Mouse (Mus musculus) 416B (cell line): ENCODE results near the gene Arhgap28.
"Not testable (repeated sequence)": the region's sequence is repeated elsewhere in the genome, so short reads cannot be mapped to it uniquely, and the experiment has no call there.

ENCODE experiments used
- DNase-seq: peaks from one replicate; pipeline ENCODE4 v3.0.0; 2011; ENCODE audit warnings: low read depth

The Arhgap28 gene

DNA sequence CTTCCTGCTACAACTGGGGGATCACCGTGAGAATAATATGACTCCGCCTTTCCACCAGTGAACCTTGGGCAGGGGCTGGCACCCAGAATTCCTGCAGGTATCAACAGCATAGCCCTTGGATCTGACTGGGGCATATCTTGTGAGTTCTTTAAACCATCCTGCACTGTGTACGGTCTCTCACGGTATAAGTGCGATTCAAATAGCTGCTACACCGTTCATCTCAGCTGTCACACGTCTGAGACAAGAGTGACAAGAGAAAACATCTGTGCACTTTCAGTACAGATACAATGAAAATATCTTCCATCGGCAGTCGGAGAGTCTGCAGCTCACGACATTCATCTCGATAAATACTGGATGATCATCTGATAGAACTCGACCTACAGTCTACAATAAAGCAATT, 126.3 kb downstream of the Arhgap28 start:
- no peak for DNase-seq

DNA sequence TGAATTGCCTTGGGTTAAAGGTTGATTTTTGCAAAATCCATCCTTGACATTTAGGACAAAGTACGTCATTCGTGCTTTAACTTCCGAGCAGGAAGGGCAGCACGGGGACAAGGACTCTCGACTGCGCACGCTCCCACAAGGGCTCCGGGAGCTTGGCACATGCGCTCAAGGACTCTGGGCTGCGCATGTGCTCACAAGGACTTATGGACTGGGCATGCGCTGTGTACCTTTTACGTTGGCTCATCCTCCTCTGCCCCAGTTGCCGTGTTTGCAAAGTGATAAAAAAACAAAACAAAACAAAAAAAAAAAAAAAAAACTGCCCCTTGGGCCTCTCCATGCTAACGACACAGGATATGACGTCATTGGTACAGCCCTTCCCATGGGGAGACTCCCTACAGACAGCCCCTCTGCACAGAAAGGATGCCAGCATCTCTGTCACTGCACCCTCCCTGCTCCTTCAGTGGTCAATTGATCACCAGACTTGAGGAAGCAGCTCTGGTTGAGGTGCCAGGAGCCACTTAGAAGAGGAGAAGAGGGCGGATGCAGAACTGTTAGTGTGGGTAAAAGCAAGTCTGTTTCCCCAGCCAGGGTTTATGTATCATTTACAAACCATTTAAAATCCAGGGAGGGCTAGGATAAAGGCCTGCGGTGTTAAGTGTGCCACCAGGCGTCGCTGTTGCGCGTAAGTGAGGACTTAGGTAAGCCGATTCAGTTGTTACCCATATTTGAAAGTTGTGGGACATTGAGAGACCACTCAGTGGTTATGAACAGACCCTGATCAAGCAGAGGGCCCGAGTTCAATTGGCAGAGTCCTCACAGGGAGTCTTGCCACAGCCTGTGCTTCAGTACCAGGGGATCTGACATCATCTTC, 134.0 kb downstream of the Arhgap28 start:
- DNase-seq = no peak

DNA sequence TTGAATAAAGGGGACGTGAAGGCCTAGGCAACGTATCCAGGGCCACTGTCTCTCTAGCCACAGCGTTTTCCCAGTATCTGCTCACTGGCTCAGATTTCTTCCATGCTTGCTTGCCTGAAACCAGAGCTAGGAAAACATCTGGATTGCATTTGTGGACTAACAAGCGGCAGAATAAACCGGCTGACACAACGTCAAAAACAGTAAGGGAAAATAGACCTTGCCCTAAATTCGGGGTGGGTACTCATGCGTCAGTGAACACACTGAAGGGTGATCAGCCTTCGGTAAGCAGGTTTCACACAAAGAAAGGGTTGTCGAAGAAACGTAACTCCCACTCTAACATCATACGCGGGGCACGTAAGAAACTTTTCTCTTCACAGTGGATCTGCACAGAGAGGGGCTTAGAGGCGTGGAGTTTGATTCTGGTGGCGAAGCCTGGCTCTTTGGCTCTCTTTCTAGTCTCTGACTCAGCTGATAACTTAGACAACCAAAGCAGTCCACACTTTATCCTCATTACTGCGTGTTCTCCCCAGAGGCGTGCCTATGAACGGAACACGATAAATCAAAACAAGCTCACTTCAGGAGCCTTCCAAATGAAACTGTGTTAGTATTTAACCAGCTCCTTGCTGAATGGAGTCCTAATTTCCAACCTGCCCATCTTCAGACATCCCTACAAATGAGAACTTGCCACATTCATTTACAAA, 137.2 kb downstream of the Arhgap28 start:
- no peak for DNase-seq

DNA sequence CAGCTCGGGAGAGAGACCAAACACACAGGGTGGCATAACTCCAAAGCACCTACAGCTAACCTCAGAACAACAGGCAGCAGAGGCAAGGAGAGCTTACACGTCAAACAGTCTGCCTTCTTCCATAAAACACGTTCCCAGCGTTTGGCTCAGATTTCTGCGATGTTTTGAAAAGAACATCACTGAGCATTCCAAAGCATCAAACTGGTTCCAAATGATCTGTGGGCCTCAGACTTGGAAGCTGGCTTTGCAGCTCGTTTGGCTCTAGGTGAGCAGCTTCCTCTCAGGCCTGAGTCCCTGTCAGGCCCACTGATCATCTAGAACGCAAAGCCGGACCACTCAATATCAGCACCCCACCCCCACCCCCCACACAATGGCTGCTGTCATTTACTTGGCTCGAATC, 137.9 kb downstream of the Arhgap28 start:
- DNase-seq = no peak

DNA sequence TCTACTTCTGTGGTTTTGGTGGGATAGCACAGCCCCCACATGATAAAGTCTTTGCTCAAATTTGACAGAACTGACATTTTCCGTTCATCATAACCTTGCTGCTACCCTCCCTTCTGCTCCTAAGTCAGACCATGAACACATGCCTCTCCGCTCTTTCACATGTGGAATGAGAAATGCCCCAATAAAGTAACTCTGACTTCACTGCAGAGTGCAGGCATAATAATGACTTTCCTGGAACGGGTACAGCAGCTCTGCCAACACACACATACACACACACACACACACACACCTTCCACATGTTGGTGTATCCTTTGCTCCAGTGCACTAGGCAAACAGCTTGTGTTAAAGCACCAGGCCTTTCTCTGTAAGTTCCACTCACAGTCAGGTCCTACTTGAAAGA, 139.0 kb downstream of the Arhgap28 start:
- DNase-seq = no peak

DNA sequence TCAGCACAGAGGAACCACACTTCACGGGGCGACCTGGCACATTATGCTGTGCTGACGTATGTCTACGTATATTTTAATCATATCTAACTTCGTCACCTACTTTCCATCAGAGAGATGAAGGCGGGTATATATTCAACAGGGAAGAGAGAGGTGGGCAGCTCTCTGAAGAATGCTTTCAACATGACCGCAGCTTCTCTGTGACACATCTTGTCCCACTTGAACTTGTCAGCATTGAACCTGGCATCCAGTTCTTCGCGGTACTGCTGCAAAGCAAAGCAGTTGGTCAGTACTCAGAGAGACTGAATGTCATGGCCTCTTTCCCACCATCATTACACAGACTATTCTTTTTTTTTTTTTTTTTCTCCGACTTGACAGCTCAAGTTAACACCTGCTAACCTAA, 139.6 kb downstream of the Arhgap28 start:
- DNase-seq = no peak

DNA sequence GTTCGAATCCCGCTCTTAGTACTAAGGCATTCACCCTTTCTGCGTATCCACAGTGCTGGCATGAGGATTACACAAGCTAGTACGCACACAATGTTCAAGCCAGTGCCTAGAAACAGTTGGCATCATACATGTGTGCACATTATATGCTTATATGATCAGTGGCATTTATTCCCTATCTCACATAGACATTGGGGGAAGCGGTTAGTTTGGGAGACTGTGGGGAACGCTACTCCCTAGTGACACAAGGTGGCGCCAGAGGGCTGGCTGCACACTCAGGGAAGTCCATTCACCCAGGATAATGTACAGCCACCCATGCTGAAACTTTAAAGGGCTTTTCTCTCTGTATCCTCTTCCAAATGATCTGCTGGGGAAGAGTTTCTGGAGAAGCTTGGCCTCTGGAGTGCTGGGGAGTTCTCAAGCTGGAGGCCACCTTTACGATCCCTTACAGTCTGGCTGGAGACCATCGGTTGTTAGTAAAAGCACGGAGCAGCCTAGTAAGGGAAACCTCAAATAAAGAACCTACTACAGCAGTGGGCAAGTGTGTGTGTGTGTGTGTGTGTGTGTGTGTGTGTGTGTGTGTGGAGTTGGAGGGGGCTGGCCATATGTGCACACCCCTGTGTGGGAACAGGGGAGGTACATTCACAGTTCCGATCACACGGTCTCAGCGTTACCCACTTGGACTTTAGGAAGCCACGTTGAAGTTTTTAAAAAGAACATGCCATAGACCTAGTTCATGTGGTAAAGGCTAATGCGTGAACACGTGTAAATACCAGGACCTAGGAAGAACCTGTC, 142.0 kb downstream of the Arhgap28 start:
- peak; percentile 6 for DNase-seq

DNA sequence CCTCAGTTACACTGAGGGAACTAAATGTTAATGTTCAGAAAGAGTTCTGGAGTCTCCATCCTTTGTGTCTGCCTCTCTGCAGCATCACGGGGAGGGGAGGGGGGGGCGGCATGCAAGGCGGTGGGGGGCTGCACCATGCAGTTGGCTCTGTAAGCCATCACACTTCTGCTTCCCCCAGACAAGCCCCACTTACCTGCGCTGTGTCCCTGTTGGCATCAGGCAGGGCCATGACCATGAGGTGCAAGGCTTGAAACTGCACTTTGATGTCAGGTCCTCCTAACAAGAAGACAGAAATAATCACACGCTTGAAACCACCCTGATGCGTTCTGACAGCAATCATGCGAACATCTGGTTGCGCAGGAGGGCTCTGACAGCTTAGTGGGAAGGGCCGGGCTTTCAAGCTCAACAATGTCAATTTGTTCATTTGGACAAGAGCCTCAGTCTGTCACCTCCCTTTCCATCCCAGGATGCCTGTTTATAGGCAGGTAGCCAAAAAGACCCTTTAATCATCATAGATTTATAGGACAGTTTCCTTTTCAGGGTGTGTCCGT, 142.8 kb downstream of the Arhgap28 start:
- no peak for DNase-seq

DNA sequence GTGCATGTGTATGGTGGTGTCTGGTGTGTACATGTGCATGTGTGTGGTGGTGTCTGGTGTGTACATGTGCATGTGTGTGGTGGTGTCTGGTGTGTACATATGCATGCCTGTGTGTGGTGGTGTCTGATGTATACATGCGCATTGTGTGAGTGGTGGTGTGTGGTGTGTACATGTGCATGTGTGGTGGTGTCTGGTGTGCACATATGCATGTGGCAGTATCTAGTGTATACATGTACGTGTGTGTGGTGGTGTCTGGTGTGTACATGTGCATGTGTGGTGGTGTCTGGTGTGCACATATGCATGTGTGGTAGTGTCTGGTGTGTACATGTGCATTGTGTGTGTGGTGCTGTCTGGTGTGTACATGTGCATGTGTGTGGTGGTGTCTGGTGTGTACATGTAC, 162.4 kb downstream of the Arhgap28 start:
- DNase-seq = not testable (repeated sequence)

DNA sequence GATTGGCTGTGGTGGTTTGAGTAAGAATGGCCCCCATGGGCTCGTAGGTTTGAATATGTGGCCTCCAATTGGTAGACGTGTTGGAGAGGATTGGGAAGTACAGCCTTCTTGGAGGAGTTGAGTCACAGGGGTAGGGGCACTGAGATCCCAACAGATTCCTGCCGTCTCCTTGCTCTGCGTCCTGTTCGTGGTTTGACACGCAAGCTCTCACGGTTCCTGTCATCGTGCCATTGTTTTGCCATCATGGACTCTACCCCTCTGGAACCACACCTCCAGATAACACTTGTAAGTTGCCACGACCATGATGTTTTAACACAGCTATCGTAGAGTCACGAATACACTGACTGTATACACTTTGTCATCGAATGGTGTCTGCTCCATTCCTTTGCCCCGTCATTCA, 165.0 kb downstream of the Arhgap28 start:
- no peak for DNase-seq

DNA sequence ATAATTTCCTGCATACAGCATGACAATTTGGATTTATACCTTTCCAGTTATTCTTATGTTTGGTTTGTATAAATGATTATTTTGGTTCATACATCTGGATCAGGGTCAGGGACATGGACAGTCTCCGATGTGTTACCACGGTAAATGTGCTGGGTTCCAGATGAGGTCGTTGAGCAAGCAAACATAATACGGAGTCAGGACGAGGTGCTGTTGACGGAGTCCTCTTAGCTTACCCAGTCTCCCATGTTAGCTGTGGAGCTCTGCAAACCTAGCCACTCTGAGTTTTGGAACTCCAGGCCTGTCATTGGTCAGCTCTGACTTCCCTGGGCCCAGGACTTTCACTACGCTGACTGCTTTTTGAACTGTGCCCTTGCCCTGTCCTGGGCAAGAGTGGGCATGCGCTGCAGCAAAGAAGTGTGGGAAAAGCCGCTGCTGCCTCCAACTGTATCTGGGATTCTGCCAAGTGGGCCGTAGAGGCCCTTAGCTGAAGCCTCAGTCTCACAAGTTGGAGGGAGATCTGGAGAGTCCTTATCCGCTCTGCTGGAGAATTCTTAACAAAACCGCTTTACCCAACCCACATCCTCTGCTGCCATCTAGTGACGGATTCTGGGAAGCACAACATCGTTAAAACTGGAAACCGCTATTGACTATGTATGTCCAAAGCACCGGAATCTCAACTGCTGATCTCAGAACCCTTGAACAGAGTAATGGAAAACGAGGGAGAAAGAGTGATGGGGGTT, 166.4 kb downstream of the Arhgap28 start:
- peak; percentile 56 for DNase-seq

DNA sequence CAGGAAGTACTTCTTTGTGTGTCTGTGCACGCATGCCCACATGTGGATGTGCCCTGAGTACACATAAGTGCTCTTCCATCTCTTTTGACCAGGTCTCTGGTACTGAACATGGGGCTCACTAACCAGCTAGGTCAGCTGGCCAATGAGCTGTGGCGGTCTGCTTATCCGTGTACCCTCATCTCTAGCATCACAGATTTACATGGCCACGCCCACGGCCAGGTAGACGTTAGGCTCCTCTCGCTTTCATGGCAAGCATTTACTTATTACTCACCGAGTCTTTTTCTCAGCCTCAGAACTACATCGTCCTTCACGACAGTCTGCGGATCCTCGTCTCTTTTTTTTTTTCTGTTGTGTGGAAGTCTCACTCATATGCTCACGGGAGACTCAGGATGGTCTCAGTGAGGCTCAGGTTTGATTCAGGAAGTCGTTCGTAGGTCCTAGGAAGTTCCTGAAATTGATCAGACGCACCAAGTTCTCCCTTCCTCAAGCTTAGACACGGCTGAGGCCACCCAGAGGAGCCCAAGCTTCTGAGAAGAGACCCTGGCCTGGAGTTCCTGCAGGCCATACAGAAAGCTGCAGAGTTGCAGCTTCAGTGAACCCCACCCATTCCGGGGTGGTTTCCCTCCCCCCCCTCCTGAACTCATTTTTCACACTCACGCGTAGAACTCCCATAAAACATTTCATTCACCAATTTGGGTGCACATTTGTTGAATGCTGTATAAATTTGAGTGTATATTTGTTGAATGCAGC, 167.6 kb downstream of the Arhgap28 start:
- no peak for DNase-seq

DNA sequence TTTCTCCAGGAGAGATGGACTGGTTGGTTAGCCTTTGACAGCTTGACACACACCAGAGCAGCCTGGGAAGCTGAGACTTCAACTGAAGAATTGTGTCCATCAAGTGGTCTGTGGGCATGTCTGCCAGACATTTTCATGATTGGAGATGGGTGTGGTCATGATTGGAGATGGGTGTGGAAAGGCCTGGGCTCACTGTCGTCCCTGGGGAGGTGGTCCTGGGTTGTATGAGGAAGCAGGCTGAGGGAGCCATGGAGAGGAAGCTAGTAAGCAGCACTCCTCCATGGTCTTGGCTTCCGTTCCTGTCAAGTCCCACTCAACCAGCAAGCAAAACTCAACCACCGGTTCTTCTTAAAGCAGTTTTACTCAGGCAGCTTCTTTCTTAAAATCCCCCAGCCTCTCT, 176.5 kb downstream of the Arhgap28 start:
- no peak for DNase-seq

DNA sequence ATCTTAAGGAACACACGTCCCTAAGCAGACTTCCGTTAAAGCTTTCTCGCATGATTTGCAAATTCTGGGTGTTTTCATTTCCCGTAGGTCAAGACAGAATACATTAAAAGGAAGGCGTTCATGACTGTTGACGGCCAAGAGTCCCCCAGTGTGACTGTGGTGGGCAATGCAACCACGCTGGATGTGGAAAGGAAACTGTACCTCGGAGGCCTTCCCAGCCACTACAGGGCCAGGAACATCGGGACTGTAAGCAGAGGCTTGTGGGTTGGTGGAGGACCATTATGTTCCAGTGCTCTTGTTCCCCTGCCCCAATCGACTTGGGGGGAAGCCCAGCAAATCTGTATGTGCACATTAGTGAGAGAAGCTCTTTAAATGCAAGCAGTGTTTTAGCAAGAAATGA, 187.0 kb downstream of the Arhgap28 start:
- no peak for DNase-seq

DNA sequence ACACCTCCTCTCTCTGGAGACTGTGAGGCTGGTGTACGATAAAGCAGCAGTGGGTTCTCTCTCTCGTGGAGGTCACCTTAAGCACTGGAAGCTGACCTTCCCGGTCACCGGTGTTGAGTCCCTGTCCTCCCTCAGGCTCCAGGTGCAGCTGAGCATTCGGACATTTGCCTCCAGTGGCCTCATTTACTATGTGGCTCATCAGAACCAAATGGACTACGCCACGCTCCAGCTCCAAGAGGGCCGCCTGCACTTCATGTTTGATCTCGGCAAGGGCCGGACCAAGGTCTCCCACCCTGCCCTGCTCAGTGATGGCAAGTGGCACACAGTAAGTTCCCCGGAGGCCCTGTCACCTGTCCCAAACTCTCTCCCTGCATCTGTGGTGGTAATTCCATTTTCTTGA, 188.2 kb downstream of the Arhgap28 start:
- DNase-seq = no peak

DNA sequence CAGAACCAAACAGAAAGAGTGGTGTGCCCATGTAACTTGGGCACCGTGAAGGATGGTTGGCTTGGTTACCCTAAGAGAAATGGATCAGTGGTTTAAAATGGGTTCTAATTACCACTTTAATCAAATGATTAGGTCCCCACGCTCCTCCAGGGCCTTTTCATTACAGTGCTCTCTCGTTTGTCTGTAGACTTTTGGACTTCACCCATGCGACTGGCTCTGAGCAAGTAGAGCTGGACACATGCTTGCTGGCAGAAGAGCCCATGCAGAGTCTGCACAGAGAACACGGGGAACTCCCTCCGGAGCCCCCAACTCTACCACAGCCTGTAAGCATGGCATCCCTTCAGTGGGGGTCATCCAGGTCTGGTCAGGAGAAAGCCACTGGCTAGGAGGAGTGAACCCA, 190.3 kb downstream of the Arhgap28 start:
- no peak for DNase-seq

DNA sequence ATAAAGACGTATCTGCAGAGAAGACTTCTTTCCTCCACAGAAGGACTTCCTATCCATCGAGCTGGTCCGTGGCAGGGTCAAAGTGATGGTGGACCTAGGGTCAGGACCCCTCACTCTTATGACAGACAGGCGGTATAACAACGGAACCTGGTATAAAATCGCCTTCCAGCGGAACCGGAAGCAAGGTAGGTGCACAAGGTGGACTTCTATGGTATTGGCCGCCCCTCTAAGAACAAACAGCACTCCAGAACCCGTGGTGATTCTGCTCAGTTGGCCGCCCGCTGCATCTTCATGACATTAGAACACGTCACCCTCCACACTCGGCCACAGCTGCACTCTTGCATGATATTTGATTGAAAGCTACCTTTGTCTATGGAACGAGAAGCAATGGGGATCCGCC, 194.7 kb downstream of the Arhgap28 start:
- no peak for DNase-seq
